23 mouse cellular contexts compared by ENCODE assay signal in genomic region chr3:154458208-154458607, GRCm38 (mm10).
DNase-seq lines count a peak whose midpoint lies in the region; ATAC-seq and TF ChIP-seq lines count a peak whose summit lies in the region.
"Had no signal": no experiment of that assay in that cellular context is flagged by ENCODE, and none has a peak within 500 bp of the region (broad histone marks: within the 10 kb centered on the region; RNA-seq: fewer than 3 reads in every experiment).

No protein-coding gene starts in this region.

- no peak for TF ChIP-seq EP300 in liver, embryonic 14.5 days (IDR thresholded peaks at IDR 0.05; ENCODE audit: low read depth)

- H3K4me3 ChIP-seq in liver, embryonic 14.5 days (ENCODE audit: insufficient read depth in 1 of 2, low read depth in 2 of 2, low read length in 2 of 2): no peak overlapping the region
- H3K4me3 ChIP-seq in liver, embryonic 11.5 days (ENCODE audit: low read depth, low read length): no peak overlapping the region
- H3K4me3 ChIP-seq in thymus, adult 2 months (ENCODE audit: control insufficient read depth, insufficient read depth, low read length): no peak overlapping the region
- H3K4me3 ChIP-seq: embryonic facial prominence, embryonic 10.5 days; forebrain, embryonic 15.5 days; hindbrain, embryonic 12.5 days; limb, embryonic 13.5 days; liver, embryonic 13.5 days; lung, embryonic 15.5 days; midbrain, embryonic 10.5 days; neural tube, embryonic 12.5 days had no signal

- TF ChIP-seq POLR2A in thymus, adult 2 months (IDR thresholded peaks at IDR 0.05; ENCODE audit: control insufficient read depth, extremely low read depth, insufficient read depth, low read length, poor library complexity): no peak

- ATAC-seq in CD4-positive, CD25-positive, alpha-beta regulatory T cell, adult 4 months: no peak
- no peak for ATAC-seq in liver, embryonic 14.5 days (ENCODE audit: insufficient read depth)
- ATAC-seq in liver, embryonic 11.5 days (replicated peaks; ENCODE audit: low FRiP score): no peak
- ATAC-seq: forebrain, embryonic 15.5 days had no signal

- H3K27me3 ChIP-seq in liver, embryonic 14.5 days (ENCODE audit: control insufficient read depth, insufficient read depth, low read length): no peaks in the 10 kb centered on the region
- no peaks in the 10 kb centered on the region for H3K27me3 ChIP-seq in liver, embryonic 11.5 days (replicated peaks; ENCODE audit: control insufficient read depth, insufficient read depth, low read length)
- H3K27me3 ChIP-seq in thymus, adult 2 months (ENCODE audit: control insufficient read depth, insufficient read depth, low read length): no peaks in the 10 kb centered on the region
- H3K27me3 ChIP-seq: forebrain, embryonic 15.5 days; hindbrain, embryonic 12.5 days; limb, embryonic 13.5 days; liver, embryonic 13.5 days; lung, embryonic 15.5 days; neural tube, embryonic 12.5 days had no signal

- H3K9me3 ChIP-seq in liver, embryonic 14.5 days (ENCODE audit: control insufficient read depth, low read length): no peaks in the 10 kb centered on the region
- H3K9me3 ChIP-seq in liver, embryonic 11.5 days (ENCODE audit: control insufficient read depth, low read length): no peaks in the 10 kb centered on the region
- H3K9me3 ChIP-seq: embryonic facial prominence, embryonic 10.5 days; forebrain, embryonic 15.5 days; hindbrain, embryonic 12.5 days; limb, embryonic 13.5 days; liver, embryonic 13.5 days; lung, embryonic 15.5 days; midbrain, embryonic 10.5 days; neural tube, embryonic 12.5 days had no signal

- no peak overlapping the region for H3K27ac ChIP-seq in liver, embryonic 14.5 days
- no peak overlapping the region for H3K27ac ChIP-seq in liver, embryonic 11.5 days (ENCODE audit: low read depth, low read length)
- H3K27ac ChIP-seq in thymus, adult 2 months (ENCODE audit: control insufficient read depth, insufficient read depth, low read length): no peak overlapping the region
- H3K27ac ChIP-seq: embryonic facial prominence, embryonic 10.5 days; forebrain, embryonic 15.5 days; hindbrain, embryonic 12.5 days; limb, embryonic 13.5 days; liver, embryonic 13.5 days; lung, embryonic 15.5 days; midbrain, embryonic 10.5 days; neural tube, embryonic 12.5 days had no signal

- H3K4me1 ChIP-seq in liver, embryonic 14.5 days (replicated peaks; ENCODE audit: control insufficient read depth in 2 of 2, insufficient read depth in 2 of 2, low read length in 1 of 2): no peaks in the 10 kb centered on the region
- no peaks in the 10 kb centered on the region for H3K4me1 ChIP-seq in liver, embryonic 11.5 days (replicated peaks; ENCODE audit: control insufficient read depth, insufficient read depth, low read length)
- H3K4me1 ChIP-seq in thymus, adult 2 months (replicated peaks; ENCODE audit: control insufficient read depth, insufficient read depth, low read length): no peaks in the 10 kb centered on the region
- H3K4me1 ChIP-seq: forebrain, embryonic 15.5 days; hindbrain, embryonic 12.5 days; limb, embryonic 13.5 days; liver, embryonic 13.5 days; lung, embryonic 15.5 days; midbrain, embryonic 10.5 days; neural tube, embryonic 12.5 days had no signal

- no peak overlapping the region for H3K4me2 ChIP-seq in liver, embryonic 14.5 days (ENCODE audit: low read depth)
- H3K4me2 ChIP-seq in liver, embryonic 11.5 days: no peak overlapping the region
- H3K4me2 ChIP-seq: forebrain, embryonic 15.5 days; hindbrain, embryonic 12.5 days; limb, embryonic 13.5 days; liver, embryonic 13.5 days; lung, embryonic 15.5 days; neural tube, embryonic 12.5 days had no signal

- peak; percentile 8 for DNase-seq in CD4-positive, CD25-positive, alpha-beta regulatory T cell, adult 2 months (ENCODE audit: low read depth, low spot score)
- no peak for DNase-seq in liver, embryonic 14.5 days (ENCODE audit: low read depth in 3 of 3, low spot score in 3 of 3)
- DNase-seq in liver, embryonic 11.5 days (ENCODE audit: low spot score): no peak
- peak; percentile 8 for DNase-seq in thymus, postnatal 14 days
- DNase-seq in thymus, adult 2 months: no peak
- peak; percentile 51 for DNase-seq in testis, postnatal 10 days (ENCODE audit: low spot score)
- DNase-seq in T-cell, adult 2 months (ENCODE audit: low spot score): no peak
- DNase-seq: adrenal gland, postnatal 25 days; cerebellum, adult 9-11 months; gastrocnemius, postnatal 25 days; layer of hippocampus, adult 9-11 months; liver, embryonic 13.5 days; lung, postnatal 4 days; retina, postnatal 1 day; thymus, adult 18-20 months had no signal

- no peaks in the 10 kb centered on the region for H3K36me3 ChIP-seq in liver, embryonic 14.5 days (replicated peaks; ENCODE audit: control insufficient read depth, insufficient read depth, low read depth)
- H3K36me3 ChIP-seq in liver, embryonic 11.5 days (ENCODE audit: control insufficient read depth, insufficient read depth, low read length): no peaks in the 10 kb centered on the region
- no peaks in the 10 kb centered on the region for H3K36me3 ChIP-seq in thymus, adult 2 months (ENCODE audit: control insufficient read depth, insufficient read depth, low read length)
- H3K36me3 ChIP-seq: embryonic facial prominence, embryonic 10.5 days; forebrain, embryonic 15.5 days; hindbrain, embryonic 12.5 days; limb, embryonic 13.5 days; liver, embryonic 13.5 days; lung, embryonic 15.5 days; midbrain, embryonic 10.5 days; neural tube, embryonic 12.5 days had no signal

- peak; percentile 49 for TF ChIP-seq CTCF in liver, embryonic 14.5 days (IDR thresholded peaks at IDR 0.05; ENCODE audit: low read depth)
- no peak for TF ChIP-seq CTCF in thymus, adult 2 months (IDR thresholded peaks at IDR 0.05; ENCODE audit: borderline replicate concordance, control insufficient read depth, extremely low read depth, insufficient read depth, low read length, poor library complexity)

- no peak overlapping the region for H3K9ac ChIP-seq in liver, embryonic 14.5 days (replicated peaks)
- H3K9ac ChIP-seq in liver, embryonic 11.5 days (ENCODE audit: low read depth, low read length): no peak overlapping the region
- H3K9ac ChIP-seq: forebrain, embryonic 15.5 days; hindbrain, embryonic 12.5 days; limb, embryonic 13.5 days; liver, embryonic 13.5 days; lung, embryonic 15.5 days; neural tube, embryonic 12.5 days had no signal

- 44% methylated on average over 9 of the region's 9 CpGs for WGBS in liver, embryonic 14.5 days (ENCODE audit: insufficient replicate concordance)
- 69% methylated on average over 9 of the region's 9 CpGs for WGBS in liver, embryonic 11.5 days
- WGBS in thymus, adult 2 months: 81% methylated on average over 9 of the region's 9 CpGs

Comparison
In these comparisons a context has a peak if more than half of its experiments do, and no peak if none do; other contexts are left out.
1. DNase-seq: peak in CD4-positive, CD25-positive, alpha-beta regulatory T cell, adult 2 months (single experiment), thymus, postnatal 14 days (single experiment) and testis, postnatal 10 days (single experiment); none in liver, embryonic 14.5 days (0 of 3), liver, embryonic 11.5 days (single experiment), thymus, adult 2 months (single experiment) and T-cell, adult 2 months (single experiment).